Mouse (Mus musculus): Measurements from ENCODE around the gene N4bp2.

GRCm38 (mm10) chr5:65869660-65870059, 106.3 kb downstream of the N4bp2 start:
- no peak for TF ChIP-seq CTCF (IDR thresholded peaks at IDR 0.05; ENCODE audit: low read depth, low read length)
- no peak for TF ChIP-seq GATA2 (IDR thresholded peaks at IDR 0.05; ENCODE audit: borderline replicate concordance, low read depth, low read length)
- TF ChIP-seq TAL1 (conservative IDR thresholded peaks at IDR 0.05; ENCODE audit: low read depth, low read length) = no peak
- no peak for TF ChIP-seq GATA1 (IDR thresholded peaks at IDR 0.05; ENCODE audit: borderline replicate concordance, low read length)
- TF ChIP-seq POLR2AphosphoS5 (IDR thresholded peaks at IDR 0.05; ENCODE audit: insufficient replicate concordance, low read depth, low read length) = no peak
